Mouse (Mus musculus): ENCODE measurements around the gene Lgmn. TPM values are rescaled to one million over a fixed set of nuclear protein-coding genes. Genes with fewer than 3 reads are reported as not detected.

Lgmn gene
- 100 to 1,000 TPM in 1 of 2 experiments, 10 to 100 TPM in 1; 93.8 to 102 TPM for total RNA-seq (2021)
- long read RNA-seq, experiment 1, transcript Lgmn-201 (14 exons, 1,990 nt) = major isoform, 174 of 187 reads
- long read RNA-seq, experiment 1, partial matches to known transcripts = 4 of 187 reads
- long read RNA-seq, experiment 1, other reads (novel, unspliced or antisense) = 6 of 187 reads
- long read RNA-seq, experiment 2, transcript Lgmn-201 (14 exons, 1,990 nt) = major isoform, 102 of 115 reads
- long read RNA-seq, experiment 2, partial matches to known transcripts = 2 of 115 reads
- long read RNA-seq, experiment 2, other reads (novel, unspliced or antisense) = 10 of 115 reads

- intact Hi-C loops (cut with DNase I) = no loop called here
- peak; percentile 98 to 99 for DNase-seq (ENCODE audit: extremely low spot score in 1 of 2, low spot score in 2 of 2)
- peak within 1 kb of the TSS; percentile 91 for H3K27ac ChIP-seq
Measured at GRCm38 (mm10) chr12:102439632-102440023, at the start of gene Lgmn. Lgmn (minus strand) TSS chr12:102439813.

GRCm38 (mm10) chr12:102484946-102485345 lies 45.3 kb upstream of the Lgmn start:
- TF ChIP-seq CTCF (IDR thresholded peaks at IDR 0.05) = peak; percentile 16
- intact Hi-C loops (cut with DNase I) = no loop called here
- DNase-seq (ENCODE audit: extremely low spot score in 1 of 2, low spot score in 2 of 2) = no peak
- Histone ChIP-seq H3K27ac (no peak overlapping the region), H3K4me3 (no peak overlapping the region)

More at GRCm38 (mm10) chr12:102439632-102440023, at the start of gene Lgmn:
- H3K4me3 ChIP-seq = peak within 1 kb of the TSS; percentile 78
- no peak for TF ChIP-seq CTCF (IDR thresholded peaks at IDR 0.05)

- Histone ChIP-seq H3K4me3 (no peak overlapping the region), H3K27ac (no peak overlapping the region)
- intact Hi-C loops (cut with DNase I) = no loop called here
- DNase-seq (ENCODE audit: extremely low spot score in 1 of 2, low spot score in 2 of 2) = no peak
- no peak for TF ChIP-seq CTCF (IDR thresholded peaks at IDR 0.05)
Measured at GRCm38 (mm10) chr12:102480481-102480880, 40.9 kb upstream of the Lgmn start.

GRCm38 (mm10) chr12:102474411-102474810 lies 34.8 kb upstream of the Lgmn start:
- Histone ChIP-seq H3K27ac (no peak overlapping the region), H3K4me3 (no peak overlapping the region)
- intact Hi-C loops (cut with DNase I) = no loop called here
- no peak for DNase-seq (ENCODE audit: extremely low spot score in 1 of 2, low spot score in 2 of 2)
- TF ChIP-seq CTCF (IDR thresholded peaks at IDR 0.05) = no peak

- H3K27ac ChIP-seq = peak within 1 kb of the TSS; percentile 89
- intact Hi-C loops (cut with DNase I) = loop anchor here (5.0 to 10.0 kb wide), 2 partner anchors 334 to 492 kb away; partner anchors contain the start of gene Cpsf2
Measured at GRCm38 (mm10) chr12:102468894-102469764, 29.5 kb upstream of the Lgmn start, which contains the start of gene Golga5. Golga5 (plus strand) TSS chr12:102469135.

GRCm38 (mm10) chr12:102468136-102468535 lies 28.5 kb upstream of the Lgmn start:
- TF ChIP-seq CTCF (IDR thresholded peaks at IDR 0.05) = peak; percentile 26
- no peak for DNase-seq (ENCODE audit: extremely low spot score in 1 of 2, low spot score in 2 of 2)
- no peak overlapping the region for H3K4me3 ChIP-seq
- intact Hi-C loops (cut with DNase I) = loop anchor here (5.0 to 10.0 kb wide), 2 partner anchors 333 to 491 kb away; partner anchors contain the start of gene Cpsf2
- H3K27ac ChIP-seq = no peak overlapping the region

More at GRCm38 (mm10) chr12:102468894-102469764, 29.5 kb upstream of the Lgmn start, which contains the start of gene Golga5:
- peak within 1 kb of the TSS; percentile 82 for H3K4me3 ChIP-seq
- TF ChIP-seq CTCF (IDR thresholded peaks at IDR 0.05) = no peak
- DNase-seq (ENCODE audit: extremely low spot score in 1 of 2, low spot score in 2 of 2) = peak; percentile 98

GRCm38 (mm10) chr12:102464650-102465049 lies 25.0 kb upstream of the Lgmn start:
- Histone ChIP-seq H3K27ac (no peak overlapping the region), H3K4me3 (no peak overlapping the region)
- TF ChIP-seq CTCF (IDR thresholded peaks at IDR 0.05) = peak; percentile 24
- intact Hi-C loops (cut with DNase I) = loop anchor here (5.0 to 10.0 kb wide), 2 partner anchors 330 to 487 kb away; partner anchors contain the start of gene Cpsf2
- DNase-seq (ENCODE audit: extremely low spot score in 1 of 2, low spot score in 2 of 2) = no peak

GRCm38 (mm10) chr12:102461177-102461576 lies 21.6 kb upstream of the Lgmn start:
- Histone ChIP-seq H3K4me3 (no peak overlapping the region), H3K27ac (no peak overlapping the region)
- TF ChIP-seq CTCF (IDR thresholded peaks at IDR 0.05) = peak; percentile 63
- intact Hi-C loops (cut with DNase I) = loop anchor here (1.0 to 10.0 kb wide), 2 partner anchors 69 to 326 kb away; no protein-coding TSS in a partner anchor
- DNase-seq (ENCODE audit: extremely low spot score in 1 of 2, low spot score in 2 of 2) = no peak

- Histone ChIP-seq H3K27ac (no peak overlapping the region), H3K4me3 (no peak overlapping the region)
- TF ChIP-seq CTCF (IDR thresholded peaks at IDR 0.05) = no peak
- intact Hi-C loops (cut with DNase I) = loop anchor here (10.0 kb wide), 1 partner anchor 325 kb away; no protein-coding TSS in a partner anchor
- DNase-seq (ENCODE audit: extremely low spot score in 1 of 2, low spot score in 2 of 2) = no peak
Measured at GRCm38 (mm10) chr12:102460014-102460413, 20.4 kb upstream of the Lgmn start.

GRCm38 (mm10) chr12:102456467-102457193 lies 17.0 kb upstream of the Lgmn start:
- no peak for TF ChIP-seq CTCF (IDR thresholded peaks at IDR 0.05)
- intact Hi-C loops (cut with DNase I) = no loop called here
- DNase-seq (ENCODE audit: extremely low spot score in 1 of 2, low spot score in 2 of 2) = no peak
- no peak overlapping the region for H3K4me3 ChIP-seq
- H3K27ac ChIP-seq = no peak overlapping the region

GRCm38 (mm10) chr12:102453581-102453980 lies 14.0 kb upstream of the Lgmn start:
- no peak for TF ChIP-seq CTCF (IDR thresholded peaks at IDR 0.05)
- no peak overlapping the region for H3K4me3 ChIP-seq
- H3K27ac ChIP-seq = no peak overlapping the region
- no peak for DNase-seq (ENCODE audit: extremely low spot score in 1 of 2, low spot score in 2 of 2)
- intact Hi-C loops (cut with DNase I) = no loop called here
